Mouse (Mus musculus): ENCODE results near the gene Scnn1b.

Scnn1b gene

GRCm38 (mm10) chr7:121912250-121912649, 47.4 kb downstream of the Scnn1b start:
- DNase-seq (ENCODE audit: low spot score in 2 of 2), result no peak

GRCm38 (mm10) chr7:121913944-121914343, 49.1 kb downstream of the Scnn1b start:
- no peak for DNase-seq (ENCODE audit: low spot score in 2 of 2)

- no peak for DNase-seq (ENCODE audit: low spot score in 2 of 2)
These were observed 59.5 kb downstream of the Scnn1b start for GRCm38 (mm10) chr7:121924361-121924760.

GRCm38 (mm10) chr7:121927882-121928281, 63.0 kb downstream of the Scnn1b start:
- no peak for DNase-seq (ENCODE audit: low spot score in 2 of 2)

- no peak for DNase-seq (ENCODE audit: low spot score in 2 of 2)
These were observed 66.4 kb downstream of the Scnn1b start for GRCm38 (mm10) chr7:121931246-121931645.

- no peak for DNase-seq (ENCODE audit: low spot score in 2 of 2)
These were observed 68.8 kb downstream of the Scnn1b start for GRCm38 (mm10) chr7:121933675-121934074.

GRCm38 (mm10) chr7:121934346-121934745, 69.5 kb downstream of the Scnn1b start:
- DNase-seq (ENCODE audit: low spot score in 2 of 2), result no peak

- DNase-seq (ENCODE audit: low spot score in 2 of 2), result no peak
These were observed 71.3 kb downstream of the Scnn1b start for GRCm38 (mm10) chr7:121935906-121936794.

- peak; percentile 9 to 20 for DNase-seq (ENCODE audit: low spot score in 2 of 2)
These were observed 72.2 kb downstream of the Scnn1b start for GRCm38 (mm10) chr7:121936861-121937630.

- DNase-seq (ENCODE audit: low spot score in 2 of 2), result peak; percentile 7 to 8
These were observed 73.5 kb downstream of the Scnn1b start for GRCm38 (mm10) chr7:121938124-121938891.

GRCm38 (mm10) chr7:121939244-121939643, 74.4 kb downstream of the Scnn1b start:
- DNase-seq (ENCODE audit: low spot score in 2 of 2), result no peak

- peak; percentile 75 to 79 for DNase-seq (ENCODE audit: low spot score in 2 of 2)
These were observed 74.9 kb downstream of the Scnn1b start for GRCm38 (mm10) chr7:121939729-121940128.

- DNase-seq (ENCODE audit: low spot score in 2 of 2), result no peak
These were observed 76.2 kb downstream of the Scnn1b start for GRCm38 (mm10) chr7:121941016-121941415.

- DNase-seq (ENCODE audit: low spot score in 2 of 2), result no peak
These were observed 76.8 kb downstream of the Scnn1b start for GRCm38 (mm10) chr7:121941640-121942039.

GRCm38 (mm10) chr7:121942371-121942770, 77.5 kb downstream of the Scnn1b start:
- no peak for DNase-seq (ENCODE audit: low spot score in 2 of 2)

- no peak for DNase-seq (ENCODE audit: low spot score in 2 of 2)
These were observed 81.4 kb downstream of the Scnn1b start for GRCm38 (mm10) chr7:121946196-121946595.

GRCm38 (mm10) chr7:121947513-121947912, 82.7 kb downstream of the Scnn1b start:
- no peak for DNase-seq (ENCODE audit: low spot score in 2 of 2)

GRCm38 (mm10) chr7:121954891-121955669, 90.2 kb downstream of the Scnn1b start:
- DNase-seq (ENCODE audit: low spot score in 2 of 2), result no peak

GRCm38 (mm10) chr7:121955802-121956201, 91.0 kb downstream of the Scnn1b start:
- DNase-seq (ENCODE audit: low spot score in 2 of 2), result no peak

GRCm38 (mm10) chr7:121961913-121962570, 97.2 kb downstream of the Scnn1b start:
- no peak for DNase-seq (ENCODE audit: low spot score in 2 of 2)

- no peak for DNase-seq (ENCODE audit: low spot score in 2 of 2)
These were observed 97.7 kb downstream of the Scnn1b start for GRCm38 (mm10) chr7:121962571-121962959.
